Mouse (Mus musculus): ENCODE data around the gene Wdr5b.

DNA sequence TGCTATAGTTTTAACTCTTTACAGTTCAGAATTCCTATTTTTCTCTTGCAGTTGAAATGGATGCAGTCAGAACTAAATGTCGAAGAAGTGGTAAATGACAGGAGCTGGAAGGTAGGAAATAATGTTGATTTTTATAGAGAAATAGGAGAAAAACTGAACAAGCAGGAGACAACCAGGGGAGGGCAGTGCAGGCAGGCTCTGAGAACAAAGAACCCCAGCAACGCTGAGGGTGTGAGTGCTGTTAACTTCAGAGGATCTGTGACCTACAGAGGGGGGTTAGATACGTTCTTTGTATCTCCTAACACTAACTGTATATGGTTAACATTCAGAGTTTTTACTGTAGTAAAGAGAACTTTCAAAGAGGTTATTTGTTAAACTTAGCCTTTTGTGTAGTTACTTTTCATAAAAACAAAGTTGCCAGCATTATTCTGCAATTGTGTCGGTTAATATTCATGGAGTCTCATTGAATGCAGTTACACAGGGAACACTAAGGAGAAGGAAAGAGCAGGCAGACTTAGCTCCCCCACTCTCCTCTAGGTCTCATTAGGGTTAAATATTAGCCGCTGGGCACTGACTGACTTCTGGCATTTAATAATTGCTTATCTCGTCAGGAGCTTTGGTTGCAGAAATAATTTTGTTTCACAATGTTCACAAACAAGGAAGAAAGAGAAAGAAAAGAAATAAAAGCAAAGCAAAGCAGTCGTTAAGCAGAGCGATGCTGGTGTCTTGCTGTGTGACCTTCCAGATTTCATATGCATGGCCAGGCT lies 49.0 kb downstream of the Wdr5b start:
- TF ChIP-seq GATA1 (IDR thresholded peaks at IDR 0.05; ENCODE audit: low read length): no peak
- no peak for TF ChIP-seq TAL1 (IDR thresholded peaks at IDR 0.05; ENCODE audit: low read length)

Data from erythroblast, embryonic 14.5 days (primary cell).